Mouse (Mus musculus): ENCODE results near the gene Gtpbp1. TPM values are rescaled to one million over a fixed set of nuclear protein-coding genes. Genes with fewer than 3 reads are reported as not detected.

Gene Gtpbp1
- polyA plus RNA-seq, 1 experiment, result 34.9 TPM

- no peak overlapping the region for H3K27ac ChIP-seq (ENCODE audit: insufficient read depth, low read depth, low read length)
- peaks cover 2% of the 10 kb centered on the region; the same call in 1 of the 2 replicates for H3K4me1 ChIP-seq (ENCODE audit: control insufficient read depth, insufficient read depth, insufficient read length, low read length)
- no peak for TF ChIP-seq POLR2A (IDR thresholded peaks at IDR 0.05; ENCODE audit: low read depth, low read length)
- no peak for TF ChIP-seq CTCF (IDR thresholded peaks at IDR 0.05; ENCODE audit: extremely low read depth, insufficient read length, insufficient replicate concordance, low read depth, low read length)
- H3K36me3 ChIP-seq (ENCODE audit: control insufficient read depth, insufficient read depth, low read length), result peaks cover 23% of the 10 kb centered on the region
- no peaks in the 10 kb centered on the region for H3K27me3 ChIP-seq (ENCODE audit: control insufficient read depth, insufficient read depth, low read length)
- H3K4me3 ChIP-seq (ENCODE audit: low read depth, low read length), result no peak overlapping the region
- 79% methylated on average over 4 of the region's 4 CpGs for WGBS
Observed at GRCm38 (mm10) chr15:79733640-79734039, 43.0 kb downstream of the Gtpbp1 start.

- Histone ChIP-seq H3K27me3 (ENCODE audit: control insufficient read depth, insufficient read depth, low read length) (no peaks in the 10 kb centered on the region), H3K4me3 (ENCODE audit: low read depth, low read length) (no peak overlapping the region), H3K4me1 (ENCODE audit: control insufficient read depth, insufficient read depth, insufficient read length, low read length) (no peaks in the 10 kb centered on the region; the same call in 1 of the 2 replicates), H3K36me3 (ENCODE audit: control insufficient read depth, insufficient read depth, low read length) (peaks cover 22% of the 10 kb centered on the region), H3K27ac (ENCODE audit: insufficient read depth, low read depth, low read length) (peak overlapping the region; percentile 31; the same call in 1 of the 2 replicates)
- TF ChIP-seq CTCF (IDR thresholded peaks at IDR 0.05; ENCODE audit: extremely low read depth, insufficient read length, insufficient replicate concordance, low read depth, low read length), result no peak
- TF ChIP-seq POLR2A (IDR thresholded peaks at IDR 0.05; ENCODE audit: low read depth, low read length), result no peak
- WGBS, result 90% methylated on average over 8 of the region's 8 CpGs
Observed at GRCm38 (mm10) chr15:79734311-79734710, 43.7 kb downstream of the Gtpbp1 start.

GRCm38 (mm10) chr15:79740739-79741138, 50.1 kb downstream of the Gtpbp1 start:
- H3K27ac ChIP-seq (ENCODE audit: insufficient read depth, low read depth, low read length), result peak overlapping the region; percentile 86
- no peaks in the 10 kb centered on the region for H3K27me3 ChIP-seq (ENCODE audit: control insufficient read depth, insufficient read depth, low read length)
- no peak overlapping the region; the same call in 1 of the 2 replicates for H3K4me3 ChIP-seq (ENCODE audit: low read depth, low read length)
- no peak for TF ChIP-seq CTCF (IDR thresholded peaks at IDR 0.05; ENCODE audit: extremely low read depth, insufficient read length, insufficient replicate concordance, low read depth, low read length)
- 58% methylated on average over 3 of the region's 3 CpGs for WGBS
- H3K36me3 ChIP-seq (ENCODE audit: control insufficient read depth, insufficient read depth, low read length), result peaks cover 8% of the 10 kb centered on the region; the same call in 1 of the 2 replicates
- H3K4me1 ChIP-seq (ENCODE audit: control insufficient read depth, insufficient read depth, insufficient read length, low read length), result peaks cover 5% of the 10 kb centered on the region

GRCm38 (mm10) chr15:79741173-79741858, 50.7 kb downstream of the Gtpbp1 start:
- H3K27ac ChIP-seq (ENCODE audit: insufficient read depth, low read depth, low read length), result peak overlapping the region; percentile 86
- TF ChIP-seq CTCF (IDR thresholded peaks at IDR 0.05; ENCODE audit: extremely low read depth, insufficient read length, insufficient replicate concordance, low read depth, low read length) (no peak), POLR2A (IDR thresholded peaks at IDR 0.05; ENCODE audit: low read depth, low read length) (no peak)
- H3K27me3 ChIP-seq (ENCODE audit: control insufficient read depth, insufficient read depth, low read length), result no peaks in the 10 kb centered on the region
- H3K4me3 ChIP-seq (ENCODE audit: low read depth, low read length), result peak overlapping the region; percentile 97
- WGBS, result 1% methylated on average over 14 of the region's 14 CpGs
- H3K36me3 ChIP-seq (ENCODE audit: control insufficient read depth, insufficient read depth, low read length), result peaks cover 8% of the 10 kb centered on the region; the same call in 1 of the 2 replicates
- peaks cover 5% of the 10 kb centered on the region for H3K4me1 ChIP-seq (ENCODE audit: control insufficient read depth, insufficient read depth, insufficient read length, low read length)

- under 1% methylated on average over 93 of the region's 93 CpGs for WGBS
- peaks cover 5% of the 10 kb centered on the region; the same call in 1 of the 2 replicates for H3K36me3 ChIP-seq (ENCODE audit: control insufficient read depth, insufficient read depth, low read length)
- TF ChIP-seq POLR2A (IDR thresholded peaks at IDR 0.05; ENCODE audit: low read depth, low read length) (peak; percentile 27; the same call in 1 of the 2 replicates), CTCF (IDR thresholded peaks at IDR 0.05; ENCODE audit: extremely low read depth, insufficient read length, insufficient replicate concordance, low read depth, low read length) (no peak)
- no peaks in the 10 kb centered on the region for H3K27me3 ChIP-seq (ENCODE audit: control insufficient read depth, insufficient read depth, low read length)
- H3K27ac ChIP-seq (ENCODE audit: insufficient read depth, low read depth, low read length), result peak within 1 kb of the TSS; percentile 86
- peak within 1 kb of the TSS; percentile 97 for H3K4me3 ChIP-seq (ENCODE audit: low read depth, low read length)
- peaks cover 5% of the 10 kb centered on the region for H3K4me1 ChIP-seq (ENCODE audit: control insufficient read depth, insufficient read depth, insufficient read length, low read length)
Observed at GRCm38 (mm10) chr15:79741921-79742705, 51.5 kb downstream of the Gtpbp1 start, which contains the start of gene Sun2. Gene Sun2, minus strand, starts transcription at chr15:79742536.

GRCm38 (mm10) chr15:79742706-79743023, 52.0 kb downstream of the Gtpbp1 start:
- Histone ChIP-seq H3K27me3 (ENCODE audit: control insufficient read depth, insufficient read depth, low read length) (no peaks in the 10 kb centered on the region), H3K27ac (ENCODE audit: insufficient read depth, low read depth, low read length) (no peak overlapping the region), H3K4me3 (ENCODE audit: low read depth, low read length) (peak overlapping the region; percentile 97), H3K36me3 (ENCODE audit: control insufficient read depth, insufficient read depth, low read length) (peaks cover 4% of the 10 kb centered on the region; the same call in 1 of the 2 replicates), H3K4me1 (ENCODE audit: control insufficient read depth, insufficient read depth, insufficient read length, low read length) (peaks cover 5% of the 10 kb centered on the region)
- 0% methylated on average over 23 of the region's 23 CpGs for WGBS
- TF ChIP-seq POLR2A (IDR thresholded peaks at IDR 0.05; ENCODE audit: low read depth, low read length), result no peak
- no peak for TF ChIP-seq CTCF (IDR thresholded peaks at IDR 0.05; ENCODE audit: extremely low read depth, insufficient read length, insufficient replicate concordance, low read depth, low read length)

- TF ChIP-seq POLR2A (IDR thresholded peaks at IDR 0.05; ENCODE audit: low read depth, low read length) (no peak), CTCF (IDR thresholded peaks at IDR 0.05; ENCODE audit: extremely low read depth, insufficient read length, insufficient replicate concordance, low read depth, low read length) (no peak)
- Histone ChIP-seq H3K4me3 (ENCODE audit: low read depth, low read length) (no peak overlapping the region), H3K27ac (ENCODE audit: insufficient read depth, low read depth, low read length) (no peak overlapping the region), H3K36me3 (ENCODE audit: control insufficient read depth, insufficient read depth, low read length) (no peaks in the 10 kb centered on the region), H3K27me3 (ENCODE audit: control insufficient read depth, insufficient read depth, low read length) (no peaks in the 10 kb centered on the region), H3K4me1 (ENCODE audit: control insufficient read depth, insufficient read depth, insufficient read length, low read length) (peaks cover 5% of the 10 kb centered on the region; the same call in 1 of the 2 replicates)
- 93% methylated on average over 11 of the region's 11 CpGs for WGBS
Observed at GRCm38 (mm10) chr15:79744001-79744400, 53.4 kb downstream of the Gtpbp1 start.

Data from small intestine, adult 2 months (tissue).